In genomic region chr4:50239386-50239785, GRCm38 (mm10) we compare ENCODE assay signal across 22 mouse cellular contexts.
"Had no signal": no experiment of that assay in that cellular context is flagged by ENCODE, and none has a peak within 500 bp of the region (broad histone marks: within the 10 kb centered on the region; RNA-seq: fewer than 3 reads in every experiment).

No protein-coding gene starts in this region.

- ATAC-seq: hindbrain, embryonic 16.5 days; hindbrain, postnatal 0 days; inflammation-experienced regulatory T-cells, adult 6 months; intestine, embryonic 15.5 days; intestine, embryonic 16.5 days; intestine, postnatal 0 days had no signal

- DNase-seq: heart, postnatal 10 days; heart, postnatal 14 days; heart, postnatal 36 days; heart, postnatal 4 days; kidney, adult 11 months; kidney, adult 18-20 months; kidney, adult 2 months; kidney, adult 8-10 months; kidney, adult 9 months; kidney, postnatal 10 days; kidney, postnatal 14 days; kidney, postnatal 25 days; kidney, postnatal 36 days; kidney, postnatal 4 days; layer of hippocampus, adult 9-11 months; layer of hippocampus, postnatal 36 days had no signal
